Mouse (Mus musculus) CH12.LX (cell line): ENCODE measurements around the gene Nkg7. TPM values are rescaled to one million over a fixed set of nuclear protein-coding genes. Genes with fewer than 3 reads are reported as not detected.

ENCODE experiments used
- DNase-seq: peaks from one replicate; pipeline ENCODE4 v3.0.0-alpha.2; 2013; ENCODE audit errors: extremely low read depth
- H3K27ac ChIP-seq: 2 replicates; pipeline ENCODE4 v1.5.1; 2012; ENCODE audit warnings: low read depth, mild to moderate bottlenecking, control low read depth, moderate library complexity; ENCODE audit not compliant: insufficient read depth
- H3K27me3 ChIP-seq: replicated peaks from 2 replicates; pipeline ENCODE3; 2012; ENCODE audit warnings: inconsistent platforms
- H3K36me3 ChIP-seq, 2 experiments: replicated peaks in 1 of 2; 2 replicates each; pipeline versions ENCODE3 to v1.6.1; 2012; ENCODE audit warnings: inconsistent platforms in 1 of 2, low read length in 1 of 2, mild to moderate bottlenecking in 1 of 2, mixed read lengths in 1 of 2, moderate library complexity in 1 of 2; ENCODE audit not compliant: control insufficient read depth in 1 of 2, insufficient read depth in 1 of 2
- H3K4me1 ChIP-seq, 2 experiments: 2 replicates each; pipeline ENCODE4 v1.6.1; 2012; ENCODE audit warnings: inconsistent platforms in 1 of 2, moderate library complexity in 1 of 2; ENCODE audit not compliant: insufficient read depth in 2 of 2, control insufficient read depth in 1 of 2
- H3K4me2 ChIP-seq: 2 replicates; pipeline ENCODE4 v1.6.1; 2012; ENCODE audit warnings: low read depth, mild to moderate bottlenecking, control low read depth; ENCODE audit not compliant: poor library complexity, insufficient read depth, severe bottlenecking
- H3K4me3 ChIP-seq, 3 experiments: fragments of 150-350 bp in 1 of 3; sonication (generic) in 1 of 3; replicated peaks in 1 of 3; 2 replicates each; pipeline versions ENCODE3 to v1.5.1; 2011 to 2012; ENCODE audit warnings: low read depth in 2 of 3, low read length in 2 of 3, mild to moderate bottlenecking in 2 of 3, moderate library complexity in 2 of 3, control low read depth in 1 of 3, improper control_type of control experiment in 1 of 3, inconsistent platforms in 1 of 3, mixed read lengths in 1 of 3; ENCODE audit not compliant: poor library complexity in 1 of 3
- H3K79me2 ChIP-seq: replicated peaks from 2 replicates; pipeline ENCODE4 v1.6.1; 2012; ENCODE audit warnings: mild to moderate bottlenecking, moderate library complexity; ENCODE audit not compliant: control insufficient read depth, poor library complexity, insufficient read depth, severe bottlenecking; ENCODE audit errors: extremely low read depth
- H3K9ac ChIP-seq: 2 replicates; pipeline ENCODE4 v1.6.1; 2012; ENCODE audit warnings: low read depth, mild to moderate bottlenecking, control low read depth, moderate library complexity; ENCODE audit not compliant: insufficient read depth
- H3K9me3 ChIP-seq: replicated peaks from 2 replicates; pipeline ENCODE3; 2012; ENCODE audit warnings: low read length, inconsistent platforms, mixed read lengths
- BHLHE40 ChIP-seq: IDR thresholded peaks from 2 replicates; pipeline ENCODE4 v1.6.1; 2011; ENCODE audit warnings: mild to moderate bottlenecking, low read depth, low read length, improper control_type of control experiment
- CHD1 ChIP-seq: IDR thresholded peaks from 2 replicates; pipeline ENCODE4 v1.6.1; 2012; ENCODE audit warnings: low read depth, low read length, improper control_type of control experiment, inconsistent platforms
- CHD2 ChIP-seq: IDR thresholded peaks from 2 replicates; pipeline ENCODE4 v1.6.1; 2011; ENCODE audit warnings: low read length, improper control_type of control experiment
- CTCF ChIP-seq, 2 experiments: IDR thresholded peaks in 1 of 2; conservative IDR thresholded peaks in 1 of 2; 2 replicates each; pipeline ENCODE4 v1.5.1; 2011 to 2012; ENCODE audit warnings: low read depth in 2 of 2, low read length in 2 of 2, improper control_type of control experiment in 1 of 2, inconsistent platforms in 1 of 2, mild to moderate bottlenecking in 1 of 2, moderate library complexity in 1 of 2
- E2F4 ChIP-seq: IDR thresholded peaks from 2 replicates; pipeline ENCODE4 v1.6.1; 2011; ENCODE audit warnings: low read depth, low read length, improper control_type of control experiment; ENCODE audit not compliant: insufficient replicate concordance
- ELF1 ChIP-seq: IDR thresholded peaks from 2 replicates; pipeline ENCODE4 v1.6.1; 2014; ENCODE audit warnings: low read depth, mild to moderate bottlenecking, inconsistent platforms, low read length, improper control_type of control experiment
- ETS1 ChIP-seq: conservative IDR thresholded peaks from 2 replicates; pipeline ENCODE4 v1.6.1; 2012; ENCODE audit warnings: low read depth, mild to moderate bottlenecking, inconsistent platforms, low read length, improper control_type of control experiment, moderate library complexity
- HCFC1 ChIP-seq: IDR thresholded peaks from 2 replicates; pipeline ENCODE4 v1.6.1; 2012; ENCODE audit warnings: low read depth, mild to moderate bottlenecking, inconsistent platforms, low read length, improper control_type of control experiment
- IRF4 ChIP-seq: IDR thresholded peaks from 2 replicates; pipeline ENCODE4 v1.6.1; 2014; ENCODE audit warnings: low read depth, mild to moderate bottlenecking, inconsistent platforms, low read length, improper control_type of control experiment
- JUN ChIP-seq: IDR thresholded peaks from 2 replicates; pipeline ENCODE4 v1.6.1; 2011; ENCODE audit warnings: low read depth, mild to moderate bottlenecking, low read length, improper control_type of control experiment, moderate library complexity; ENCODE audit not compliant: insufficient read depth
- JUND ChIP-seq: conservative IDR thresholded peaks from 2 replicates; pipeline ENCODE4 v1.6.1; 2011; ENCODE audit warnings: low read depth, low read length, improper control_type of control experiment
- KAT2A ChIP-seq: IDR thresholded peaks from 2 replicates; pipeline ENCODE4 v1.6.1; 2012; ENCODE audit warnings: low read length, improper control_type of control experiment, inconsistent platforms; ENCODE audit not compliant: insufficient replicate concordance
- MAFK ChIP-seq: IDR thresholded peaks from 2 replicates; pipeline ENCODE4 v1.6.1; 2011; ENCODE audit warnings: low read length, improper control_type of control experiment; ENCODE audit not compliant: insufficient replicate concordance
- MAX ChIP-seq: IDR thresholded peaks from 2 replicates; pipeline ENCODE4 v1.6.1; 2011; ENCODE audit warnings: low read length, improper control_type of control experiment
- MAZ ChIP-seq: IDR thresholded peaks from 2 replicates; pipeline ENCODE4 v1.6.1; 2012; ENCODE audit warnings: low read depth, mild to moderate bottlenecking, inconsistent platforms, low read length, improper control_type of control experiment, moderate library complexity
- MXI1 ChIP-seq: IDR thresholded peaks from 2 replicates; pipeline ENCODE4 v1.6.1; 2011; ENCODE audit warnings: mild to moderate bottlenecking, low read depth, low read length, improper control_type of control experiment
- MYC ChIP-seq: IDR thresholded peaks from 2 replicates; pipeline ENCODE4 v1.6.1; 2011; ENCODE audit warnings: low read depth, mild to moderate bottlenecking, improper control_type of control experiment, low read length
- NELFE ChIP-seq: IDR thresholded peaks from 2 replicates; pipeline ENCODE4 v1.6.1; 2011; ENCODE audit warnings: low read depth, low read length, improper control_type of control experiment
- NRF1 ChIP-seq: IDR thresholded peaks from 2 replicates; pipeline ENCODE4 v1.6.1; 2014; ENCODE audit warnings: low read depth, mild to moderate bottlenecking, inconsistent platforms, low read length, improper control_type of control experiment, moderate library complexity
- PAX5 ChIP-seq: IDR thresholded peaks from 2 replicates; pipeline ENCODE4 v1.6.1; 2012; ENCODE audit warnings: low read length, inconsistent platforms, mixed read lengths
- POLR2A ChIP-seq: IDR thresholded peaks from 2 replicates; pipeline ENCODE4 v1.6.1; 2011; ENCODE audit warnings: low read depth, mild to moderate bottlenecking, improper control_type of control experiment, low read length
- POLR2AphosphoS2 ChIP-seq: IDR thresholded peaks from 2 replicates; pipeline ENCODE4 v1.6.1; 2011; ENCODE audit warnings: low read depth, low read length, improper control_type of control experiment
- RAD21 ChIP-seq: IDR thresholded peaks from 2 replicates; pipeline ENCODE4 v1.6.1; 2011; ENCODE audit warnings: low read depth, mild to moderate bottlenecking, low read length, improper control_type of control experiment, moderate library complexity
- SIN3A ChIP-seq: IDR thresholded peaks from 2 replicates; pipeline ENCODE4 v1.6.1; 2012; ENCODE audit warnings: low read length, improper control_type of control experiment, inconsistent platforms
- SMC3 ChIP-seq: IDR thresholded peaks from 2 replicates; pipeline ENCODE4 v1.6.1; 2011; ENCODE audit warnings: low read depth, low read length, improper control_type of control experiment
- TBP ChIP-seq: conservative IDR thresholded peaks from 2 replicates; pipeline ENCODE4 v1.6.1; 2011; ENCODE audit warnings: low read depth, low read length, improper control_type of control experiment
- TCF12 ChIP-seq: IDR thresholded peaks from 2 replicates; pipeline ENCODE4 v1.6.1; 2014; ENCODE audit warnings: low read depth, mild to moderate bottlenecking, inconsistent platforms, low read length, improper control_type of control experiment
- USF1 ChIP-seq: IDR thresholded peaks from 2 replicates; pipeline ENCODE4 v1.6.1; 2014; ENCODE audit warnings: low read depth, mild to moderate bottlenecking, inconsistent platforms, low read length, improper control_type of control experiment
- USF2 ChIP-seq: conservative IDR thresholded peaks from 2 replicates; pipeline ENCODE4 v1.6.1; 2011; ENCODE audit warnings: low read depth, low read length, improper control_type of control experiment
- ZC3H11A ChIP-seq: IDR thresholded peaks from 2 replicates; pipeline ENCODE4 v1.6.1; 2012; ENCODE audit warnings: low read depth, mild to moderate bottlenecking, inconsistent platforms, low read length, improper control_type of control experiment
- ZKSCAN1 ChIP-seq: IDR thresholded peaks from 2 replicates; pipeline ENCODE4 v1.6.1; 2012; ENCODE audit warnings: low read depth, inconsistent platforms, low read length, improper control_type of control experiment, borderline replicate concordance
- ZMIZ1 ChIP-seq: IDR thresholded peaks from 2 replicates; pipeline ENCODE4 v1.6.1; 2012; ENCODE audit warnings: low read depth, mild to moderate bottlenecking, inconsistent platforms, low read length, improper control_type of control experiment
- dilution Hi-C: fragments of 300-500 bp; cut with MboI; formaldehyde crosslinking; loops from 2 replicates; pipeline ENCODE4 v1.14.3; 2020; ENCODE audit warnings: low sequenced_read_pairs; ENCODE audit not compliant: extremely low pct_unique_long_range_greater_than_20kb, extremely low pct_ligation_motif_present
- in situ Hi-C: fragments of 300-500 bp; cut with MboI; formaldehyde crosslinking; loops from 3 replicates; pipeline ENCODE4 v1.14.3; 2019; ENCODE audit warnings: low sequenced_read_pairs, low pct_ligation_motif_present, low pct_unique_long_range_greater_than_20kb, mixed read lengths
- polyA plus RNA-seq: library from polyadenylated mRNA; unstranded; fragments of >175 nt; gene quantifications from 2 replicates; pipeline ENCODE4 v1.2.1, GENCODE M21; 2012; ENCODE audit warnings: low read depth; ENCODE audit not compliant: insufficient read length
- total RNA-seq, 2 experiments: library from RNA; depleted of rRNA; stranded (reverse); fragments of 300-350 nt in 1 of 2; fragments of >200 nt in 1 of 2; gene quantifications; 2 replicates each; pipeline ENCODE4 v1.2.3; 2012 to 2014

Gene Nkg7
- total and polyA plus RNA-seq, 3 experiments = not detected

DNA sequence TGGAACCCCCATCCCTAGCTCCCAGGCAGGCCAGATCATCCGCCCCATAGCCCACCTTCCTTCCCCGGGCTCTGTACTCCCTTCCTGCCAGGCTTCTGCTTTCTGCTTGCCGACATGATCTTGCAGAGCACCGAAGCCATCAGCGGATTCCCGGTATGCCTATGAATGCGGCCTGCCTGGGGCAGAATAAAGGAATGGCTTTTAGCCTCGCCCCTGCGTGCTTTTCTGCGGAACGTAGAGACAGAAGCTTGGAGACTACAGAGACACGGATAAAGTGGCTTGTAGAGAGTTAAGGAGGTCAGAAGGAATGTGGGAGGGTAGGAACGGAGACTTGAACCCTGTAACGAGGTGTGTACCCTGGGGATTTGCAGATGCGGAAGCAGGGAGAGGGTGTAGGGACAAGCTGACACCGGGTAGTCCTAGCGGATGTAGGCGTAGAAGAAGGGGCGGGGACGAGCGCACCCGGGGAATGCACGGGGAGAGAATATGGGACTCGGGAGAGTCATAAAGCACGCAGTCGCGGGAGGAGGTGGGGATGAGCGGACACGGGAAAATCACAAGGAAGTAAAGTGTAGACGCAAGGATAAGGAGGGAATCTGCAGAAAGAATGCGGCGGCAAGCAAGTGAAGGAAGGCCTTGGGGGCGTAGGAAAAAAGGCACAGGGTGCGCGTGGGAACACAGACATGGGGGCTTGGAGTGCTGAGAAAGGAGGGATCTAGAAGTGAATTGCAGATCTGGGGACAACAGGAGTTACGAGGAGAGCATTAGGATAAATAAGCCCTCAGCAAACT, 6.4 kb downstream of the Nkg7 start (continued):
- no peak for TF ChIP-seq MXI1
- TF ChIP-seq KAT2A = no peak
- TF ChIP-seq JUND = no peak
- no peak for TF ChIP-seq JUN
- TF ChIP-seq RAD21 = no peak
- no peak for TF ChIP-seq ZKSCAN1
- no peak for TF ChIP-seq CTCF (conservative IDR thresholded peaks at IDR 0.05 in 1 of 2, IDR thresholded peaks at IDR 0.05 in 1 of 2; ENCODE audit: low read depth in 2 of 2, low read length in 2 of 2)
- no peak for TF ChIP-seq MYC
- peak; percentile 91 for TF ChIP-seq ELF1
- TF ChIP-seq USF1 = no peak
- no peak for TF ChIP-seq TBP
- TF ChIP-seq NELFE = no peak
- TF ChIP-seq PAX5 = no peak
- TF ChIP-seq CHD1 = no peak
- no peak for TF ChIP-seq ZC3H11A
- no peak for TF ChIP-seq POLR2AphosphoS2
- TF ChIP-seq SMC3 = no peak

DNA sequence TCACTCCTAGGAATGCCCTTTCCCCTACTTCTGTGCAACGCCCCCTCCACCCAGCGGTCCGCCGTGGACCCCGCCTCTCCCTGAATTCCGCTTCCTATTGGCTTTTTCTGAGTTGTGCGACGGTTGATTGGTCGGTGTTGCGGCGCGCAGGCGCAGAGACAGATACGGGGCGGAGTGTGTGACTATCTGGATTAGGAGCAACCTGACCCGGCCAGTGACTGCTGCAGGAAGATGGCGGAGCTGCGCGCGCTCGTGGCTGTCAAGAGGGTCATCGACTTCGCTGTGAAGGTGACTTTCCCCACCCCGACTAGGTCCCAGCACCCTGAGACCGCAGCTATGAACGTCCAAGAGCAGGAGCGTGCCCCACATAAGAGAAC, 7.0 kb downstream of the Nkg7 start, which contains the start of the genes Etfb and Gm45233:
Gene Etfb (plus strand): TSS at position 167 of the 377 bp plus-strand sequence.
Gene Gm45233 (plus strand): TSS at position 212 of the 377 bp plus-strand sequence.
- H3K4me1 ChIP-seq = peaks cover 18 to 56% of the 10 kb centered on the region in 2 experiments
- H3K9me3 ChIP-seq = no peaks in the 10 kb centered on the region
- H3K36me3 ChIP-seq = peaks cover 0 to 15% of the 10 kb centered on the region in 2 experiments
- H3K27me3 ChIP-seq = no peaks in the 10 kb centered on the region
- TF ChIP-seq CHD1 (no peak), MAFK (no peak), USF1 (no peak), RAD21 (no peak), CHD2 (peak; percentile 62; the same call in 1 of the 2 replicates), SIN3A (peak; percentile 81; the same call in 1 of the 2 replicates), ELF1 (0 out of 2 replicates have a peak, but pooled peaks have one; percentile 25), TCF12 (peak; percentile 89), JUN (no peak), MAX (peak; percentile 72), E2F4 (no peak), ZC3H11A (no peak), NELFE (peak; percentile 97), ZMIZ1 (peak; percentile 93), KAT2A (no peak), MAZ (0 out of 2 replicates have a peak, but pooled peaks have one; percentile 18), USF2 (no peak), TBP (peak; percentile 84; the same call in 1 of the 2 replicates), MXI1 (peak; percentile 74; the same call in 1 of the 2 replicates), NRF1 (peak; percentile 98), JUND (no peak), POLR2A (peak; percentile 86), CTCF (conservative IDR thresholded peaks at IDR 0.05 in 1 of 2, IDR thresholded peaks at IDR 0.05 in 1 of 2; ENCODE audit: low read depth in 2 of 2, low read length in 2 of 2) (no peak), MYC (peak; percentile 48; the same call in 1 of the 2 replicates), ETS1 (0 out of 2 replicates have a peak, but pooled peaks have one; percentile 11), IRF4 (peak; percentile 34; the same call in 1 of the 2 replicates), ZKSCAN1 (no peak), HCFC1 (peak; percentile 62), POLR2AphosphoS2 (peak; percentile 59; the same call in 1 of the 2 replicates), PAX5 (no peak), BHLHE40 (peak; percentile 10; the same call in 1 of the 2 replicates)
- peak within 1 kb of the TSS; percentile 5; the same call in 1 of the 2 replicates for H3K27ac ChIP-seq
- peak; percentile 97 for DNase-seq
- H3K4me2 ChIP-seq = peak within 1 kb of the TSS; percentile 85
- peak within 1 kb of the TSS; percentile 63 to 74 (median 65) for H3K4me3 ChIP-seq
- dilution Hi-C loops = no loop called here
- in situ Hi-C loops = no loop called here
- H3K9ac ChIP-seq = peak within 1 kb of the TSS; percentile 70
- H3K79me2 ChIP-seq = no peaks in the 10 kb centered on the region; the same call in 1 of the 2 replicates
